Mouse (Mus musculus) hindbrain, embryonic 13.5 days (tissue): ENCODE measurements around the gene Zfp507. TPM values are rescaled to one million over a fixed set of nuclear protein-coding genes. Genes with fewer than 3 reads are reported as not detected.

Experiments used
- polyA plus RNA-seq: library from polyadenylated mRNA; unstranded; fragments of >200 nt; fragmentation: Nextera tagmentation; extraction: Ambion mirVana; gene quantifications from 2 replicates; pipeline ENCODE4 v1.2.1, GENCODE M21; 2015

The Zfp507 gene
- polyA plus RNA-seq, 1 experiment from 2014 or later: 18.5 TPM

Other genes with a start within 250 kb of the Zfp507 start
- gene Nudt19, start 246.7 kb downstream of the Zfp507 start, polyA plus RNA-seq: 72.4 and 75.0 TPM in 2 replicates
- gene Rgs9bp, start 217.4 kb downstream of the Zfp507 start, polyA plus RNA-seq: 0.05 and 0.10 TPM in 2 replicates
- gene Ankrd27, start 216.8 kb downstream of the Zfp507 start, polyA plus RNA-seq: 18.5 and 19.2 TPM in 2 replicates
- gene Pdcd5, start 155.5 kb downstream of the Zfp507 start, polyA plus RNA-seq: 245 and 251 TPM in 2 replicates
- gene Dpy19l3, start 48.5 kb downstream of the Zfp507 start, polyA plus RNA-seq: 36.4 and 42.5 TPM in 2 replicates